7 mouse cellular contexts compared by ENCODE assay signal in the genomic region with DNA sequence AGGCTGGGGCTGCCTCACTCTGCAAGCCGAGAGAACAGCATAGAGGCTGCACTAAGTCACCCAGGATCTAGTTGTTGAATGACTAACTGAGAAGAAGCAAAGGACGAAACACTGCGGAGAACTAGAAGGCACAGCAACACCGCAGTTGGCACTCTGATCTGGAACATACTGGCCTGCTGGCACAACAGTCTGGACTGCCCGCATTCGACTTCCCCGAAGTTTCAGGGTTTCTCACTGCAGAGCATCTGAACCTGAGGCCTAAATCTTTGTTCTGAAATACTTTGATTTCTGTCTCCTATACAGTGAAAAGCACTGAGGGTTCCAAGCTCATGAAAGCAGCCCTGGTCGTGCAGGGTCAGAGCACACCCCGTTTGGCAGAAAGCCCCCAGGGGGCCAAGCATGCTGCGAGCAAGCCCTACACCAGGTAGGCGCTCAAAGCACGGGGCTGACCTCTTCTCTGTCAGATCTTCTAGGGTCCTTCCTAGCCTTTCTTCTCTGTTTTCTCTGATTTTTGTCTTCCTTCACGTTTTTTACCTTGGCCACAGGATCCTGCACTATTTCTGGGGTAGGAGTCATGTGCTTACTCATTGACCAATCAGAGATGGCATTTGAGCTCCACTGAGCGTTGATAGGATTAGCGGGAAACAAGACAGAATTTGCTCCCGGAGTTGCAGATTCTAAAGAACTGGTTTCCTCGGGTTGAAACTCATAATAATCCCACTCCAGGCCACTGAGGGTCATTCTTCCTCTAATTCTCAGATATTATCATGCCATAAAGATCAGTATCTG. TPM values are rescaled to one million over a fixed set of nuclear protein-coding genes. Genes with fewer than 3 reads are reported as not detected.
DNase-seq lines count a peak whose midpoint lies in the region; ATAC-seq and TF ChIP-seq lines count a peak whose summit lies in the region.

No protein-coding gene starts in this region.

- peak; percentile 82 for DNase-seq in R1 (ENCODE audit: low read depth, low spot score)
- peak; percentile 24 for DNase-seq in cerebellum, adult 11 months
- DNase-seq in forelimb bud, embryonic 11.5 days (ENCODE audit: low read depth, low spot score), result peak; percentile 45
- DNase-seq in liver, postnatal 0 days, result no peak
- no peak for DNase-seq in right cerebral cortex, postnatal 4 days
- DNase-seq in left cerebral cortex, adult 8-10 months (ENCODE audit: low spot score in 2 of 2), result no peak

- peak overlapping the region; percentile 43 for H3K4me2 ChIP-seq in liver, postnatal 0 days (ENCODE audit: low read depth, low read length)

- H3K27me3 ChIP-seq in liver, postnatal 0 days (ENCODE audit: insufficient read depth, low read length), result no peaks in the 10 kb centered on the region

- H3K9me3 ChIP-seq in liver, postnatal 0 days (ENCODE audit: low read length), result no peaks in the 10 kb centered on the region

- H3K4me3 ChIP-seq in liver, postnatal 0 days (ENCODE audit: low read depth, low read length), result no peak overlapping the region

- H3K4me1 ChIP-seq in liver, postnatal 0 days (ENCODE audit: insufficient read depth), result no peaks in the 10 kb centered on the region

- no peak for ATAC-seq in liver, postnatal 0 days
- ATAC-seq in monocyte, adult 5-6 weeks (replicated peaks; ENCODE audit: insufficient number of reproducible peaks, low FRiP score, low TSS enrichment, poor library complexity, severe bottlenecking), result no peak

- 54% methylated on average over 17 of the region's 17 CpGs for WGBS in liver, postnatal 0 days (ENCODE audit: insufficient replicate concordance)

- no peak for TF ChIP-seq CTCF in liver, postnatal 0 days (IDR thresholded peaks at IDR 0.05; ENCODE audit: low read depth)

- H3K9ac ChIP-seq in liver, postnatal 0 days (replicated peaks), result no peak overlapping the region

- H3K36me3 ChIP-seq in liver, postnatal 0 days (replicated peaks; ENCODE audit: insufficient read depth, low read length), result no peaks in the 10 kb centered on the region

- no peak overlapping the region for H3K27ac ChIP-seq in liver, postnatal 0 days (ENCODE audit: low read depth)

- no peak for TF ChIP-seq EP300 in liver, postnatal 0 days (IDR thresholded peaks at IDR 0.05; ENCODE audit: low read depth)

RNA-seq across cellular contexts. Expression of gene Lyrm2, which starts 33.6 kb away (rescaled TPM):
- 46.3 and 48.6 TPM in 2 replicates for polyA plus RNA-seq in liver, postnatal 0 days (2015; fragmentation: Nextera tagmentation; extraction: Ambion mirVana)
- 65.1 to 76.3 TPM (median 70.7 TPM) in 3 replicates for total RNA-seq in monocyte, adult 5-6 weeks (2017)
- total RNA-seq in left cerebral cortex, adult 8-10 months (2022), result 10 to 100 TPM; 31.0 to 42.0 (median 40.2) TPM

Comparison
In these comparisons a context has a peak if more than half of its experiments do, and no peak if none do; other contexts are left out.
1. DNase-seq: peak in R1 (single experiment), cerebellum, adult 11 months (single experiment) and forelimb bud, embryonic 11.5 days (single experiment); none in liver, postnatal 0 days (single experiment), right cerebral cortex, postnatal 4 days (single experiment) and left cerebral cortex, adult 8-10 months (0 of 2).